Mouse (Mus musculus) urinary bladder, postnatal 25 days (tissue): ENCODE results near the gene Gm49358.

Experiments used
- DNase-seq: peaks from one replicate; pipeline ENCODE4 v3.0.0; 2022; ENCODE audit warnings: low spot score

Gene Gm49358

GRCm38 (mm10) chr10:86763672-86764071, at the start of gene Gm49358:
TSS of gene Gm49358 (plus strand) at chr10:86763972.
- DNase-seq: no peak

GRCm38 (mm10) chr10:86727548-86727980, 36.2 kb upstream of the Gm49358 start:
- DNase-seq: peak; percentile 21

GRCm38 (mm10) chr10:86728176-86728575, 35.6 kb upstream of the Gm49358 start:
- DNase-seq: no peak

- peak; percentile 87 for DNase-seq
These were observed 32.8 kb upstream of the Gm49358 start for GRCm38 (mm10) chr10:86730823-86731499.

- no peak for DNase-seq
These were observed 32.3 kb upstream of the Gm49358 start for GRCm38 (mm10) chr10:86731500-86731863.

GRCm38 (mm10) chr10:86735036-86735435, 28.7 kb upstream of the Gm49358 start:
- DNase-seq: no peak

GRCm38 (mm10) chr10:86742918-86743317, 20.9 kb upstream of the Gm49358 start:
- no peak for DNase-seq

- no peak for DNase-seq
These were observed 19.5 kb upstream of the Gm49358 start for GRCm38 (mm10) chr10:86744306-86744705.

- DNase-seq: no peak
These were observed 7.8 kb upstream of the Gm49358 start for GRCm38 (mm10) chr10:86755816-86756502.

- DNase-seq: no peak
These were observed 6.0 kb upstream of the Gm49358 start for GRCm38 (mm10) chr10:86757724-86758123.

- DNase-seq: no peak
These were observed 5.6 kb upstream of the Gm49358 start for GRCm38 (mm10) chr10:86758211-86758610.

GRCm38 (mm10) chr10:86761236-86761635, 2.5 kb upstream of the Gm49358 start:
- no peak for DNase-seq

- no peak for DNase-seq
These were observed 1.9 kb upstream of the Gm49358 start for GRCm38 (mm10) chr10:86761722-86762383.

GRCm38 (mm10) chr10:86762384-86762730, 1.4 kb upstream of the Gm49358 start:
- DNase-seq: no peak

GRCm38 (mm10) chr10:86765344-86765966, 1.7 kb downstream of the Gm49358 start:
- DNase-seq: no peak

- DNase-seq: no peak
These were observed 5.4 kb downstream of the Gm49358 start for GRCm38 (mm10) chr10:86769216-86769615.

GRCm38 (mm10) chr10:86769797-86770196, 6.0 kb downstream of the Gm49358 start:
- no peak for DNase-seq

- no peak for DNase-seq
These were observed 7.9 kb downstream of the Gm49358 start for GRCm38 (mm10) chr10:86771701-86772100.

- no peak for DNase-seq
These were observed 8.5 kb downstream of the Gm49358 start for GRCm38 (mm10) chr10:86772231-86772631.

- no peak for DNase-seq
These were observed 9.6 kb downstream of the Gm49358 start for GRCm38 (mm10) chr10:86773360-86773759.

- no peak for DNase-seq
These were observed 12.5 kb downstream of the Gm49358 start for GRCm38 (mm10) chr10:86776281-86776680.

- no peak for DNase-seq
These were observed 14.0 kb downstream of the Gm49358 start for GRCm38 (mm10) chr10:86777614-86778319.
